Mouse (Mus musculus) right cerebral cortex, postnatal 4 days (tissue): Measurements from ENCODE around the gene Tmem108.

Experiments used
- DNase-seq: peaks from one replicate; pipeline ENCODE4 v3.0.0-alpha.2; 2022

Gene Tmem108

GRCm38 (mm10) chr9:103540518-103540917 lies 221.1 kb downstream of the Tmem108 start:
- no peak for DNase-seq

DNA sequence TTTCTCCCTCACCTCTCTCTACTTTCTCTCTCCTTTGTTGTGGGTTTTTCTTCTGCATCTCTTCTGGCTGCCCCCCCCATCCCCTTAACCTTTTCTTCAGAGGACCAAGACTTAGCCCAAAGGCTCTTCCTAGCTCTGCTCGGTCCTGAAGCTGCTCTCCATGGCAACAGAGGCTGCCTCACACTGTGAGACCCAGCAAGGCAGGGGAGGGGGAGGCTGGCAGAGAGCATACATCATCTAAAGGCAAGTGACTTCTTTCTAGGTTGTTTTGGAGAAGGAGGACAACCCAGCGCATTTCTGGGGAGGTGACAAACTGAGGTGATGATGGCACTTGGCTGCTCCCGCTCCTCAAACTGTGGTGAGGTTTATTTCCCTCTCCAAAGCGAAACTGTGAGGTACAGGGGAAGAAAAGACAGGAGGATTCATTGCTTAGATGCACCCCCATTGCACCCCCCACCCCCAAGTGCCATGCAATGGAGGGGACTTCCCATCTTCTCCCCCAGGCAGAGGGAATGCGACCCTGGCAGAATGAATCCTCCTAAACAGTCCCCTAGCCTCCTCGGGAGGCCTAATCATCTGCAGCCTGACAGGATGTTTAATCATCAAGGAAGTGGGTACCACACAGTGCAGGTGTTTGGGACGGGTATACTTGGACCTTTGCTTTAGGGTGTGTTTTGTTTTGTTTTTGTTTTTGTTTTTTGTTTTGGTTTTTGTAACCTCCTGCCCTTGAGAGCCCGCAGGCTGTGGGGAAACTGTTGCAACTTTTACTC lies 223.4 kb downstream of the Tmem108 start:
- no peak for DNase-seq

DNA sequence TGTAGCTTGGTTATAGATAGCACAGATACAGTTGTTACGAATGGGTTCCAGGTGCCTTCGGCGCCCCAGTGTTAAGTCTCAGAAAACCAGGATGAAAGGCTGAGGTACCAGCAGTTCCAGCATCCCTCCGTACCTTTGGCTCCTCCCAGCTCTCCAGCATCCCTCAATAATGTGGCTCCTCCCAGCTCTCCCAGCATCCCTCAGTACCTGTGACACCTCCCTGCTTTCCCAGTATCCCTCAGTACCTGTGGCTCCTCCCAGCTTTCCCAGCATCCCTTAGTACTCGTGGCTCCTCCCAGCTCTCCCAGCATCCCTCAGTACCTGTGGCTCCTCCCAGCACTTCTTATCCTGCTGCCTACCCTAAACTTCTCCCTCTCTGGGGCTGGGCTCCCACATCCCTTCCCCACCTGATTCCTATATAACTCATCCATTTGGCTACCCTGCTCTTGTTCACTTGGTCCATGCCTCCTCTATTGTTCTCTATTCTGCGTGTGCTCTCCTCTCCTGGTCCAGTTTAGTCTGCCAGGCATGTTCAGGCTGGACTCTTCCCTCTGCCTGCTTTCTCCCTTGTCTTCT lies 225.5 kb downstream of the Tmem108 start:
- no peak for DNase-seq

DNA sequence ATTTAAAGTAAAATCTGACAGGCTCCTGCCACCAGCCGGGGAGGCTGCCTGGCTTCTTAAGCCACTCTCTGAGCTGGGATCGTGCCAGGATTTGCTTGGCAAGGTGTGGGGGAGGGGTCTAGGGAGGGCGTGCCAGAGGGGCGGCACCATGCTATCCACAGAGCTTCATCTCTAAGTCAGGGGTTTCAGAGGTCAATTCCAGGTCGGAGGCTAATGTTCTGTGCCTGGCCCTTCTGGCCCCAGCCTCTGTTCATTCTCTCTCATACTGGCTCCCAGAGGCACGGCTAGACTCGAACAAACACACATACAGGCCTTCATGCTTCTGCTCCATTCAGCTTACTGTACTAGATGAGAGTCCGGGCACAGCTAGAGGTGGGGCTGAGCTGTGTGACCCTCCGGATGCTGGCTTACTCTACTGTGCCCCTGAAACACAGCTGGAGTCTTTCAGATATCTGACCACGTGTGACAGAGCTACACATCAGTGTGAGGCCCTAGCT lies 236.5 kb downstream of the Tmem108 start:
- peak; percentile 51 for DNase-seq

DNA sequence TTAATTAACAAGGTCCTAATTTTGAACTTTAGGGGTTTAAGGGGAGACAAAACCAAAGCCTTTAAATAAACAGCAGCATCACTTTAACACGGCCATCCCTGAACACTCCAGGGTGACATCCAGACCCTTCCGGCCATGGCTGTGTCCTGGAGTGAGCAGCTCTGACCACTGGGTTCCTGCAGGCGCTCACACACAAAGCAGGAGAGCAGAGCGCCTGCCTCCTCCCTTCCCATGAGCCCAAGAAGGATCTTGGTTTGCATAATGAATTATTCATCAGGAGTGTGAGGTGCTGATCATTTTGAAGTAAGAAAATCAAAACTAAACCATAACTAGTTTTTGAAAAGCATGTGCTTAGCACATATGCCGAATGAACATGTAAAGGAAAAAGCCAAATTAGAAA lies 237.0 kb downstream of the Tmem108 start:
- DNase-seq = no peak

- DNase-seq = no peak
These were observed 237.8 kb downstream of the Tmem108 start for GRCm38 (mm10) chr9:103523742-103524403.

GRCm38 (mm10) chr9:103523008-103523407 lies 238.6 kb downstream of the Tmem108 start:
- DNase-seq = no peak

GRCm38 (mm10) chr9:103513884-103514283 lies 247.8 kb downstream of the Tmem108 start:
- no peak for DNase-seq

- no peak for DNase-seq
These were observed 249.4 kb downstream of the Tmem108 start for GRCm38 (mm10) chr9:103512257-103512656.

DNA sequence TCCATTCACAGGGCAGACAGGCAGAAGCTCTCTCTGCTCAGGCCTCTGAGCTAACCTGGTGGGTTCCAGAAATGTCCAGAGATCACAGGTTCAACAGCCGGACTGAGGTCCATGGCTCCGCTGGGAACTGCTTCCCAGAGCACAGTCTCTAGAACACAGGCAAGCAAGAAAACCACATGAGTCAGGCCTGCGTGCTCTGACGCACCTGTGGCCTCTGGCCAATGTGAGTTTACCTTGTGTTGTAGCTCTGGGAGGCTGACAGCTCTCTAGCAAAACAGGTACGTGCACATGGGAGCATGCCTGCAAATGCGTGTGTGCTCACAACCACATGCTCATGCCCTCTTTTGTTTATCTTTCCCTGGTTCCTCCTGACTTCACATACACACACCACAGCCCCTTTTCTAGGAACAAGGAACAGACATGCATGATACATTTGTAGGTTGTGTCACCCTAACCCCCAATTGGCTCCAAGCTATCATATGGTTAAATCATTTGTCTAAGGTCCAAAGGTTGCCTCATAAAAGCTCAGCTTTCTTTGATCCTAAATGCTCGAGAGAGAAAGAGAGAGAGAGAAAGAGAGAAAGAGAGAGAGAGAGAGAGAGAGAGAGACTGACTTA lies 254.6 kb downstream of the Tmem108 start:
- no peak for DNase-seq

- DNase-seq = no peak
These were observed 256.6 kb downstream of the Tmem108 start for GRCm38 (mm10) chr9:103505067-103505466.

- peak; percentile 41 for DNase-seq
These were observed 257.0 kb downstream of the Tmem108 start for GRCm38 (mm10) chr9:103504646-103505045.

- no peak for DNase-seq
These were observed 257.9 kb downstream of the Tmem108 start for GRCm38 (mm10) chr9:103503586-103504298.

GRCm38 (mm10) chr9:103502655-103503054 lies 259.0 kb downstream of the Tmem108 start:
- DNase-seq = no peak

DNA sequence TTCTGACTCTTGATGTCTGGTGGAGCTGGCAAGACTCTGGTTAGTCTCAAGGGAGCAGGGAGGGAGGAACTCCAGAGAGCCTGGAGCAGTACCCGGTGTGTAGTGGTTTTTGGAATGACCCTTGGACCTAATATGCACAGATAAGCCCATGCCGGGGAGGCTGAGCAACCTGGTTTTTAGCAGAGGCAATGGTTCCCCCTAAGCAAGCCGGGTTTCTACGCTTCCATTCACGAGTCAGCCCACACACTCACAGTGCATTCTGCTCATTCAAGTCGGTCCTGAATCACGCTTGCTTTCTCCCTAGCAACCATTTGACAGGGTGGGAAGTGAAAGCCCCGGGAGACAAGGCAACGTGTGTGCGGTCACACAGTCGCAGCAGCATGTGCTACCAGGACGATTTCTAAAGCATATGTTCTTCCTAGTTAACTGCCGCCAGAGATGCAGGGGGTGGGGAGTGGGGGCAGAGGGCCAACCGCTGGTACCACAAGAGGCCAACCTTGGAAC lies 259.7 kb downstream of the Tmem108 start:
- peak; percentile 55 for DNase-seq

DNA sequence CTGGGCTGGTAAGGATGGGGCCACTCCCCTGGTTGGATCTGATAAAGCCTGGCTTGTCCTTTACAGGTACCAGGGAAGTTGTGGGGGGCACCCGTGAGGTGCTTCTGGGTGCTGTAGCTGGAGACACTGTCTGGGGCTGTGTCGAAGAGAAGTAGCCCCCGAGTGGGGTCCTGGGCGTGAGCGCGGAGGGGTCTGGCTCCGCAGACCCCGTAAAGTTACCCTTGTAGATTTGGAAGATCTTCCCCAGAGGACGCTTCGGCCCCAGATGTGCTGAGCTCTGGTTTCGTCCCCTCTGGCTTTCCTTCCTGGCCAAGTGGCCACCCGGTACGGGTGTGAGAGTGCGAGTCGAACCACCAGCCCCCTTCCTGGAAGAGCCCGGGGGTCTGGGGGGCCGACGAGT lies 262.3 kb downstream of the Tmem108 start:
- DNase-seq = no peak

- DNase-seq = no peak
These were observed 262.9 kb downstream of the Tmem108 start for GRCm38 (mm10) chr9:103498699-103499098.

DNA sequence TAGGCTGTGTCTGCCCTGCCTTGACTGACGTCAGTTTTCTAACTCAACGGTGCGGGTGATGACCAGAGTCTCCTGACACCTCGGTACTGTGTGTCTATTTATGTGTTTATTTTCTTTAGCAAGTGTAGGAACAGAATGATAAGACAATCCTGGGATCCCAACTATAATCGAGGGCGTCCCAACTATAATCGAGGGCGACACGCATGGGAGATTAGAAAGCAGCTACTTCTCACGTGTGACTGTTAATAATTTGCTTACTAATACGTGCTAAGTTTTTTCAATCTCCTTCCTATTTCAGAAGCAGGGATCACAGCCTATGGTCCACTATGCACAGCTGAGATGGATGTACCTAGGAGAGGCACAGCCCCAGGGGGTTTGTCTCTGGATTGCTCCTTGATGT lies 266.2 kb downstream of the Tmem108 start:
- no peak for DNase-seq

DNA sequence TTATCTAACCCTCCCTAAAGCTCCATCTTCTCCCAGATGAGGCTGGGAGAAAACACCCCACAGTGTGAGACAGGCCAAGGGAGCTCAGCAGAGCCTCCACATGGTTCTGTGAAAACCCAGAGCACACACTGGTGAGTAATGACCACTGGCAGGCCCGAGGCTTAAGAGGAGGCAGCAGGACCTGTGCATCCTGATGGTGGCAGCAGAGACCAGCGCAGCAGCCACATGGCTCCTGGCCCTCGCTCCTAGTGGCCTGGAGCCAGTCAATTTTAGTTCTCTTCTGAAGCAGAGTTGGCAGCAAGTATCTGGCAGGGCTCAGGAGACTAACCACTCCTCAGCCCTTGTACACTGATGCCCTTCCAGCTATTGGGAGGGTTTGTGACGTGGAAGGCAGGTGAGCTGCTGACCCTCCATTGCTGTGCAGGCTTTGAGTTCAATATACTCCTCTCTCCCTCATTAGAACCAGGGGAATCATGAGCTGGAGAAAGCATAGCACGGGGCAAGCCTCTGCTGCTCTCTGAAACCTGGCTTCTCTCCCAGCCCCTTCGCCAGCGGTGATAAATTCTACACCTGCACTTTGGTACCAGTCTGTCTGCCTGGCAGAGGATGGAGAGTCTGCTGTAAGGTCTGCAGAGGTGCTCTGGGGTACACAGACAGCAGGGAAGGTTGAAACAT lies 267.2 kb downstream of the Tmem108 start:
- DNase-seq = peak; percentile 76

DNA sequence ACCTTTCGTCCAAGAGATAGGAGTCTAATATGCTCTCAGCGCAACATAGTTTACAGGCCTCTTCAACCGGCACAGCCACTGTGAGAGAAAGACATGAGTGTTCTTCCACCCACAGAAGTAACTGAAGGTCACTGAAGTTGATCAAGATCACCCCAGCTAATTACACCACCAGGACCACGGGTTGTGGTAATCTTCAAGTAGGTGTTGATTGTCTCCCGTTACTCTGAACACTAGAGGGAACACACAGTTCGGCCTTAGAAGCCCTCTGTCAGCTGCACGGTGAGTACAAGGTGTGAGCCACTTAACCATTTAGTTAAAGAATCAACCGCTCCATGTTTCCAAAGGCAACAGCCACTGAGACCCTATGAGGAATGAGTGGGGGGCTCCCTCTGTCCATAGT lies 269.7 kb downstream of the Tmem108 start:
- no peak for DNase-seq

DNA sequence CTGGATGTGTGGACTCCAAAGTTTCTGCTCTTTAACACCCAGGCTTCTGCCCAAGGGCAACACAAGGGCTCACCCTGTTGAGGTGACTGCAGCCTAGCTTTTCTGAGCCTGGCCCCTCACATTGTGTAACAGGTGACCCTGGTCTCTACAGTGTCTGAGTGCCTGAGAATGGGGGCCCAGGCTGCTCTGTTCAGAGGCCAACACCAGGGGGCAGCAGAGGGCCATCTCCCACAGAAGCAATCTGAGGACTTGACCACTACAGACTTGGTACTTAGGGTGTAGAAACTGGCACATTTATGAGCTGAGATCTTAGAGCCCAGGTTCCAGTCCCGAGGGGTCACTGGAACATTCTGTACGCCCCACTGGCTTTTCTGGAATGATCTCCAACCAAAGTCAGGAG lies 271.2 kb downstream of the Tmem108 start:
- peak; percentile 86 for DNase-seq

GRCm38 (mm10) chr9:103489883-103490282 lies 271.8 kb downstream of the Tmem108 start:
- DNase-seq = no peak
